Mouse (Mus musculus) ovary, adult 18-20 months (tissue): Measurements from ENCODE around the gene Gin1.
"Not testable (repeated sequence)": the region's sequence is repeated elsewhere in the genome, so short reads cannot be mapped to it uniquely, and the experiment has no call there.

ENCODE experiments used
- DNase-seq: peaks from one replicate; pipeline ENCODE4 v3.0.0; 2022; ENCODE audit warnings: low spot score, mixed read lengths

Gin1 gene

DNA sequence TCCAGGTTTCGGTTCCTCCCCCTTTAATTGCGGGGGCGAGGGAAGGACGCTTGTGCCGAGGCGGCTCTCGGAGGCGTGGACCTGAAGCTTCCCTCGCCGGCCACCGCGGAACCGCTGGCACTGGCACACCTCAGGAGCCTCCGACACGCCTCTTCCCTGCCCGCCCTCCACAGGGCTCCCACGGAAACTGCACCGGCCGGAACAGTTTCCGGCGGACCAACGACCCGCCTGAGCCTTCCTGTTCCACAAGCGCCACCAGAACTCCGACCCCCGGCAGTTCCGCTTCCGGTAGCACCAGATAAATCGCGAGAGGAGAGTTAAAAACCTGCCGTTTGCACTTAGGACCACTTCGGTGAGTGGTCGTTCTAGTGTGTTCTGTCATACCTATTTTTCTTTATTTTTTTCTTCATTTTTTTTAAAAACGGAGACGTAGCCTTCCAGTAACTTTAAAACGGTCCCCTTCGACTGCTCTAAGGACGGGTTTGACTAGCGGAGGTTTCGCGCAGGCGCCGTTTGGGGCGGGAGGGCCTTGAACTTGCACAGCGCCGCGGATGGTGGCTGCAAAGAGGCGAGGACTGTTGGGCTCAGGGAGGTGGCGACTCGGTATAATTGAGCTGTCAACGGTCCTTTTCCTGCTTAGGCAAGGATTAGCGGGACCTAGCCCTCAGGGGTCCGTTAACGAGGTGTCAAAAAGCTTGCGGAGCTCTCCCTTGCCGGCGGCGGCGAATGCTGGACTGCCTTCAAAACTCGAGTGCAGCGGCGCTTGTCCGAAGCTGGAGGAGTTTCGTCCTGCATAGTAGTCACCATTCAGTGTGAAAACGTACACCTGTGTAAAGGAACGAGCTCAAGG is at the start of gene Gin1, which contains the start of gene Ppip5k2:
Gene Gin1 (plus strand): TSS at position 269 of the 850 bp plus-strand sequence.
Gene Ppip5k2 (minus strand): TSS at position 508 of the 850 bp plus-strand sequence.
- DNase-seq, result peak; percentile 90

DNA sequence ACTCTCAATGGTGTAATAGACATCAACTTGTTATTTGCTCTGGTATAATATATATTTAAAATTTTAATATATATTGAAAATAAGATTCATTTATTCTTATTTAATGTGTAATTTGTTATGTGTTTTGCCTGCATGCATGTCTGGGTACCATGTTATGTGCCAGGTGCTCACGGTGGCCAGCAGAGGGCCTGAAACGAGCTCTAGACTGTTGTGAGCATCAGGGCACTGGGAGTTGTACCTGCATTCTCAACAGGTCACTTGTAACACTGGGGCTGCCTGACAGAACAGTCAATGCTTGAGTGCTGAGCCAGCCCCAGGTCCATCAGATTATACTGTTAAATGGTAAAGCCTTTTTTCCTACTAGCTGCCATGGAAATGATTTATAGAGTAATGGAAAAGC is 43.2 kb upstream of the Gin1 start:
- no peak for DNase-seq

DNA sequence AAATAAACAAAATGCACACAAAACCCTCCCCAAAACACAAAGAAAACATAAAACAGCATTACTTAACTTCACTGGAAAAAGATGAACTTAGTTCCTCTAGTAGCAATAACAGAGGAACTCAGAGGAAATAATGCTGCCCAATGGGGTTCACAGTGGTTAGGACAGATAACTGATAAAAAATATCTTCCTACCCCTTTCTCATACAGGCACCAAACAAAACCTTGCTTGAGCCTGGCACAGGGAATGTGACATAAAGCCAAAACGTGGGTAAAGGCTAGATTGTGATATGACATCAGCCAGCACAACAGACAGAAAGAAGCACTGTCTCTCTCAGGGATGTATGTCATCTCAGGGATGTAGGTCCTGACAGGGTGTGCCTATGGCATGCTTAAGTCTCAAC is 40.6 kb upstream of the Gin1 start:
- no peak for DNase-seq

DNA sequence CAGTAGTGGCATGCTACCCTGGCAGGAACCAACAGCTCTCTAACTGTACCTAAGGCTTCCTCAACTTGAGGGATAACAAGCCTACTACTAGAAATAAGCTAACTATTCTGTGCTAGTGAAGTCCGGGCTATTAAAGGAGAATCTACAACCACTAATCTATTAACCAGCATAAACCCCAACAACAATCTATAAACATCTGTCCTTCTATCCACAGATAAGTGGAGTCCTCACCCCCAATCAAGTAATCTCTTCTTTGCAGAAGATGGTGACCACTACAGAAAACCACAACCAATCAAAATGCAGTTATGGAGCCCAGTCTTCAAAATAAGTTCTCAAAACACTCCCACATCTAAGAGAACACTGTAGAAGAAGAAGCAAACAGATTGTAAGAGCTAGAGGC is 26.9 kb upstream of the Gin1 start:
- no peak for DNase-seq

DNA sequence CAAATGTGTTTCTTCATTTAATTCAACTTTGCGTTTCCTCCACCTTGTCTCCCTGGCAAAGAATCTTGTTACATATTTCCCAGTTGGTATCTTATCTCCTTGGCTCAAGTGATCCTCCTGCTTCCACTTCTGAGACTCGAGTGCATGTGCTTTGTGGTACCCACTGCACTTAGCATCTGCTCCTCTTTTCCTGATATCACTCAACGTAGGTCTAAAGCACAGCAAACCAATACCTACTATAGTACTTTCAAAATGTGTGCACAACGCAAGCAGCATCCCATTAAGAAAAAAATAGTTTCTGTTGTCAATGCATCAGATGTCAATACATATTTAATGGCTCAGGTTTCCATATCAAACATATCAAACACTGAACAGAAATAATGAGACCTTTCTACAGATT is 24.3 kb upstream of the Gin1 start:
- DNase-seq, result no peak

DNA sequence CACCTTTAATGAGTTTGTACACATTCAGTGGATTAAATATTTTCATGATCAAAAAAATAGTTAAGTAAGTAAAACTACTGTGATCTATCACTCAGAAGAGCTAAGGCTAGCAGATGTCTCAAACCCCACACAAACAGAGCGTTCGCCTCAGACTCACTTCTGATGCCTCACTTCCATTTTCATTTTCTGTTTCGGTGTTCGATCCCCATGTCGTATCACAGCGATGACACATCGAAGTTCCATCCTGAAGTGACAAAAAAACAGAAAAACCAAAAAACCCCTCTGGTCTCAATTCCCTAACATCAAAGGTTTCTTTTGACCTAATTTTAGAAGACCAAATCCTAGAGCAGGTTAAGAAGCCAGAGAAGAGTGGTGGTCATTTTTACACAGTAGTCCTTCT is 23.7 kb upstream of the Gin1 start:
- DNase-seq, result no peak

DNA sequence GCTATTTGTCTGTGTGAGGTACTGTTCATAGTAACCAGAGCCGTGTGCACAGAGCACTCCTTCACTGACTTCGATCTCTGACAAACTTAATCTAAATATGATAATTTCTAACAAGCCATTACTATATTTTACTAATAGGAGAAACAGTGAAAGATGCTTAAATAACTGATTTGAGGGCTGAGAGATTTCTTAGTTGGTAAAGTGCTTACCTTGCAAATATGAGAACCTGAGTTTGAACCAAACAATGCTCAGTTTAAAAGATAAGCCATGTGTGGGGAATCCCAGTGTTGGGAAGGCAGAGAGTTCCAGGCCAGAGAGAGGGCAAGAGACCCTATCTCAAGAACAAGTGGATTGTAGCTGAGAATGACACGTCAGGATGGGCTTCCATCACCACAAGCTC is 21.8 kb upstream of the Gin1 start:
- DNase-seq, result no peak

DNA sequence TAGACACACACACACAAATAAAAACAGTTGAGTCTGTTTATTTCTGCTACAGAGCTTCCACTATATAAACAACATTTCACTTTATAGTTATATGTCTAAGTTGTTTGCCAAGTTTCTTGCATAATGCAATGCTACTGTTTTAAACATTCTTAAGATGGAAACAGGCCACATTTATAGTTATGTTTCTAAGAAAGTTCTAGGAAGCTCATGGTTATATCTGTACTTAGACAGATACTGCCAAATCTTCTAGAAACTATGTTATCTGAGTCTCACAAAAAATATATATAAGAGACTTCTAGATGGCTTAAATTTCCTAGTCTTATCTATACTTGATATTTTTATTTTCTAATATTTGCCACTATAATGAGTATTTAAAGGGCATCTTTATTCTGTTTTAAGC is 16.8 kb upstream of the Gin1 start:
- DNase-seq, result no peak

DNA sequence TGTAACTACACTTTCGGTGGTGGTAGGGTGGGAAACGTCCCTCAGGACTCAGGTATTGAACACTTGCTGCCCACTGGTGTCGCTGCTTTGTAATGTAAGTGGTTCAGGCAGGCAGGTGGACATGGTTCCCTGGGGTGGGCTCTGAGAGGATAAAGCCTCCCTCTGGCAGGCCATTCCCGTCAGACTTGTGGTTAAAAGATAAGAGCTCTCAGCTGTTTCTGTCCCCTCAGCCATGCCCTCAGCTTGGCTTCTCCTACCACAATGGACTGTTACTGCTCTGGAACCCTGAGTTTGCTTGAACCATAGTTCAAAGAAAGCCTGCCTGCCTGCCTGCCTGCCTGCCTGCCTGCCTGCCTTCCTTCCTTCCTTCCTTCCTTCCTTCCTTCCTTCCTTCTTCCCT is 15.6 kb upstream of the Gin1 start:
- no peak for DNase-seq

DNA sequence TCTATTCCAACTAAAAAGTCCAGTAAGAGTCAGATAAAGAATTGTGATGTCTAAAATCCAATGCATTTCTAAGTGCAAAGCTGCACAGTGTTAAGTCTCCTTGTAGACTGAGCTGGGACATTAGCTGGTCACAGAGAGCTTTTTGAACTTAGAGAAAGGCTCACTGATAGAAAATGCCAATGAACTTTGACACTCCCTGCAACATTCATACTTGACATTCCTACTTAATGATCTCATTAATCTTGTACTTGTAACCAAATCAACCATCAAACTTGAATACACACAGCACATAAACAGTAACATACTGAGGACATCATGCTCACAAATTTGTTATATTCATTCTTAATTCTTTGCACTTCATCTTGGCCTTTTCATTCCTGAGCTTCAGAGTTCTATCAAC is 10.1 kb upstream of the Gin1 start:
- no peak for DNase-seq

DNA sequence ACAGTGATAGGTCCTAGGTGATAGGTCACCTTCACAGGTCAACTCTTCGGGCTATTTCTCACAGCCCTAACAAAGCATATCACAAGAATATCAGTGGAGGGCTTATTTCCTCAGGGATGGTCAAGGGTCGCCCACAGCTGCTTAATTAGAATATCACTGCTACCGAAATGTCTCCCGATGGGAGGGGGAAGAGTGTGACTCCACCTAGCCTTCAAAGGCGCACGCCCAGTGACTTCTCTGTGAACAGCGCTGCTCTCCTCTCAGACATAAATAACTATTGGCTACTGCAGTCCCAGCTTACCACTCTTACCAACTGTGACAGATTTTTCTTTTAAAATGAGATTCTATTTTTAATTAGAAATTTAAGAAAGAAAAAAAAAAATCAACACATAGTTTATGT is 9.4 kb upstream of the Gin1 start:
- DNase-seq, result no peak

DNA sequence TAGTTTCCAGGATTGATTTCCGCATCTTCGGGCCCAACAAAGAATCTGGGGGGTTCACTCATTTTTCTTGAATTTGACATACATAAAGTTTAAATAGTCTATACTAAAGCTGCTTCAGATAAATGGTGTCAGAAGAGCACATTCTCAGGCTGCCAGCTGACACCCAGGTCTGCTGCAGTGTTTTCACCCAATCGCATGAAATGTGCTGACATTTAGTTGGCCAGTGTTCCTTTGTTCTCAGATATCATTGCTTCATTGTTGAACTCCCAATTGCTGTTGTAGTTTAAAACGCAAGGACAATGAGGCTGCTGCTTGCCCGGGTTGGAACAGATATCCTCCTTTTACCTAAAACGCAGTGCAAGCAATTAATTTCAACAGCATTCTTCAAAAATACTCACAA is 8.5 kb upstream of the Gin1 start:
- no peak for DNase-seq

DNA sequence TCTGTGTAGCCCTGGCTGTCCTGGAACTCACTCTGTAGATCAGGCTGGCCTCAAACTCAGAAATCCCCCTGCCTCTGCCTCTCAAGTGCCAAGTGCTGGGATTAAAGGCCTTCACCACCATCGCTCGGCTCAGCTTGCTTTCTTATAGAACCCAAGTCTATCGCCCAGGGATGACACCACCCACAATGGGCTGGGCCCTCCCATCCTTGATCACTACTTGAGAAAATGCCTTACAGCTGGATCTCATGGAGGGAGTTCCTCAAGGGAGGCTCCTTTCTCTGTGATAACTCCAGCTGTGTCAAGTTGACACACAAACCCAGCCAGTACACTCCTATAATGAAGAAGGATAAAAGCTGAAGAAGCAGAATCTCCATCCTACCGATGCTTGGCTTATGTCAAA is 4.3 kb upstream of the Gin1 start:
- not testable (repeated sequence) for DNase-seq

DNA sequence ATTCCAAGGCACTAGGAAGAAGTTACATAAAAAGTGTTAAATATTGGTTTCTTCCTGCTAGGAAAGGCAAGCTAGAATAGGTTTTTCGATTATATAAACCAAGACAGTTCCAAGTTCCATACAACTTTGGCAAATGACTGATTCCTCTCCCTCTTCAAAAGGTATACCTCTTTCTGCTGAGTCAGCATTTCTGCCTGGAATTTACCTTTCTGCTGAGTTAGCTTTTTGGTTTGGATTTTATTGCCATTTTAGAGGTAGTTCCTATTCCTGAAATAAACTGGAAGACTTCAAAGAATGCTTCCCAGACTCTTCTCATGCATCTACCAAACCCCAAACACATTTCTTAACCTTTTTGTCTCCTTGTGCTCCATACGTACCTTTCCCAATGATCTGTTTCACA is 1.9 kb upstream of the Gin1 start:
- no peak for DNase-seq

DNA sequence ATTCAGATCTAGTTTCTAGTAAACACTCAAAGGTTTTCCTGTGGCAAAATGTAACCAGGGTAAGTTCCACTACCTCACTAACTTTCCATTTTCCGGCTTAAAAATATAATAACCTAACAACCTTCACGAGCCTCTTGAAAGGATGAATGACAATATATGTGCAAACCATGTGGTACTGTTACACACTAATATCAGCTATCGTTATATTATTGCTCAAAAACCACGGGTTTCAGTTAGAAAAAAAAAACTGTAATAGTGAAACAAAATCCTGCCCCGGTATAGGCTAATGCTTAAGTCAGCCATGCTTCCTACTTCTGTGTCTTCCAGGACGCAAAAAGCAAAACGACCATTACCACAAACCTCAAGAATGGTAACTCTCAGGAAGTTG is 1.1 kb upstream of the Gin1 start:
- DNase-seq, result no peak

DNA sequence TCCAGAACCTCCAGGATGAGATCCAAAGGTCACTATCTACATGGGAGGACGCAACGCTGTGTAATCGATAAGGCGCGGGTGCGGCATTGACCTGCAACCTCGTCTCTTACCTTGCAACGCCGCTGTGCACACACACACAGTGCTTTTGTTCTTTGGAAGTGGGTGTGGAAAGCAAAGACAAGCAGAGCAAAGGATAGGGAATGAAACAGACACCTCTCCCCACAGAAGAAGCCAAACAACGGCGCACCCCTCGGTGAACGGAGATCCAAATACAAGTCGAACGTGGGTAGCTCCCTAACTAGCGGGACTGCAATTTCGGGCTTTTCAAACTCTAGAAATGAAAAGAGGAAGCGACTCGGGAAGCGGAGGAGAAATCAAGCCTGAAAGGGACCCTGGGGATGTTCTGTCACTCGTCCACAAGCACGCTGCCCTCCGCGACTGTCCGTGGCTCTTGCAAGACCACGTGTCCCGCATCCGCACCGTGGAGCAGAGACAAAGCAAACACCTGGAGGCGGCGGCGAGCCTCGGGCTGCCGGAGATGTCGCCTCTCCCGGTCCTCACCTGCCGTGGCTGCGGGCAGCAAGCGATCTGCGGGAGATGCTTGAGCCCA is 573 bp upstream of the Gin1 start:
- no peak for DNase-seq

DNA sequence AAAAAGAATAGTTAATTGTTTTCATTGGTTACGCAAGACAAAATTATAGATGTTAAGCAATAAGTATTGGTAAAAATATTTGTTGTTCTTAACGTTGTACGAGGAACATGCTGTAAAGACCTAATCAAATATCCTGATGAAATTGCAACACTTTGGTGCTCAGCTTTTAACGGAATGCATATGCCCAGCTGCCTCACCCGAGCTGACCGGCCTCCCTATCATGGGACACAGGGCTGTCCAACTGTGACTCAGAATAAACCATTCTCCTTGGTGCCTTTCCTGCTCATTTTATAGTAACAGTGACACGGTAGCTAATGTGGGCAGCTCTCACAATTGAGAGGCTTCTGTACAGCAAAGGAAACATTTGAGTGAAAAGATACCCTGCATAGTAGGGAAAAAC is 1.1 kb downstream of the Gin1 start:
- DNase-seq, result no peak

DNA sequence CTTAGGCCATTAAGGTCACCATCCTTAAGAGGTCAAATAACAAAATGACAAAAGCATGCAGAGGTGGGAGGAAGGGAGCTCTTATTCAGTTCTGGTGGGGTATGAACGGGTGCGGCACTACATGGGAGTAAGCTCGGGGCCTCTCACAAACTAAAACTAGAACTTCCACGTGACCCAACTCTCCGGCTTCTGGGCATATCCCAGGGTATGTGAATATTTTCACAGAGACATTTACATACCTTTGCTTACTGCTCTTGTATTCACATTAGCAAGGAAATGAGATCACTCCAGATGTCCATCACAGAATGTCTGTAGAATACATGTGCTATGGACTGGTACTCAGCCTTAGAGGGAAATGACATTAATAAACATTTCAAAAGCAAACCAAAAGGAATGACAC is 1.8 kb downstream of the Gin1 start:
- no peak for DNase-seq

DNA sequence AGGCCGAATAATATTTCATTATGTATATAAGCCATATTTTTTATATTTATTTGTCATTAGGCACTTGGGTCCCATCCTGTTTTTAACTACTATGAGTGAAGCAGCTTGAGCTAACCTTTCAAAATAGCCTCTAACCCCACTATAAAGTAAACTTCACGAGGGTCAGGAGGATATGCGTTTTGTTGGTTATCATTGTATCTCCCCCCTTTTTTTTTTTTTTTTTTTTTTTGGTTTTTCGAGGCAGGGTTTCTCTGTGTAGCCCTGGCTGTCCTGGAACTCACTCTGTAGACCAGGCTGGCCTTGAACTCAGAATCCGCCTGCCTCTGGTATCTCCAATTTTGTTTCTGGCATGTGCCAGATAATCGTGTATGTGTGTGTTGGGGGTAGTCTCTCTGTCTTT is 3.4 kb downstream of the Gin1 start:
- no peak for DNase-seq

DNA sequence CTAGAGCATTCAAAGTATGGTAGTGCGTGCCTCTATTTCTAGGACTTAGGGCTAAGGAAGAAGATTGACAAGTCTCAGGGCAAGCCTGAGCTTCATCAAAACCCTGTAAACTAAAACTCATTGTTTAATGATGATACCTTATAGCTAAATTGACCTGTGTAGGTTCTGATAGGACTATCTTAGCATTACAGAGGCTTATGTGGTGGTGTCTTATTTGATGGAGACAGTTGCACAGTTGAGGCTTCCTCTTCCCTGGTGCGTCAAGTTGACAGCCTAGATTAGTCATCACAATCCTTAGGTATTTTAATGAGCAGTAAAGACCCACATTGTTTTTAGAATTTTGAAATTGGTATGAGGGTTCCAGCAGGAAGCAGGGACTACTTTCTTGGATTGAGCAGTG is 4.0 kb downstream of the Gin1 start:
- no peak for DNase-seq

DNA sequence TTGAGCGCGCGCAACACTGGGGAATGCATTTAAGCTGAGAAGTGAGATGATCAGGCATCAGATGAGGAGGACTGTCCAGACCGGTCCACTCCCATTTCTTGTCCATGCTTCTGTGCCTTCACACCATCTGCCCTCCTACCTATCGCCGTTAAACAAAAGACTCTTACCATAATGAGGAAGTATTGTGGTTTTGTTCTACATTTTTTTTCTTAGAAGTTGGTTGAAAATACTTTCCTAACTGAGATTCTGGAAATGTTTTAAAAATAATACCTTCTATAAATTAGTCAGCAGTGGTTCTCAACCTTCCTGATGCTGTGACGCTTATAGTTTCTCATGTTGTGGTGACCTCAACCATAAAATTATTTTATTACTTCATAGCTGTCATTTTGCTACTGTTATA is 11.7 kb downstream of the Gin1 start:
- no peak for DNase-seq

DNA sequence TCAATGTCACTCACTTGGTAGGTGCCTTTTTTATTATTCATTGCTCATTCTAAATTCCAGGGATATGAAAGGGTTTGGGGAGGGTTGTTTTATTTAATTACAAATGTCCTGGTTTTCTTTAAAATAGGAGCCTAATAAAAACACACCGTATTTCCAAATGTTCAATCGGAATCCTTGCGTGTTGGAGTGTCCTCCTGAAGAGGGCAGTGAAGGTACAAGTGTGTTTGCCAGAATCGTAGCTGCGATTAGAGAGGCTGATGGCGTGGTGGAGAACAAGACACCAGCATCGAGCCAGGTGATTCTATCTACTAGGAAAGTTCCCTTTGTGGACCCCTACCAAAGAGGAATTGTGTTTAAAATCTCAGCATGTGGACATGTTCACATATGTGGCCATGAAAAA is 15.0 kb downstream of the Gin1 start:
- DNase-seq, result no peak

DNA sequence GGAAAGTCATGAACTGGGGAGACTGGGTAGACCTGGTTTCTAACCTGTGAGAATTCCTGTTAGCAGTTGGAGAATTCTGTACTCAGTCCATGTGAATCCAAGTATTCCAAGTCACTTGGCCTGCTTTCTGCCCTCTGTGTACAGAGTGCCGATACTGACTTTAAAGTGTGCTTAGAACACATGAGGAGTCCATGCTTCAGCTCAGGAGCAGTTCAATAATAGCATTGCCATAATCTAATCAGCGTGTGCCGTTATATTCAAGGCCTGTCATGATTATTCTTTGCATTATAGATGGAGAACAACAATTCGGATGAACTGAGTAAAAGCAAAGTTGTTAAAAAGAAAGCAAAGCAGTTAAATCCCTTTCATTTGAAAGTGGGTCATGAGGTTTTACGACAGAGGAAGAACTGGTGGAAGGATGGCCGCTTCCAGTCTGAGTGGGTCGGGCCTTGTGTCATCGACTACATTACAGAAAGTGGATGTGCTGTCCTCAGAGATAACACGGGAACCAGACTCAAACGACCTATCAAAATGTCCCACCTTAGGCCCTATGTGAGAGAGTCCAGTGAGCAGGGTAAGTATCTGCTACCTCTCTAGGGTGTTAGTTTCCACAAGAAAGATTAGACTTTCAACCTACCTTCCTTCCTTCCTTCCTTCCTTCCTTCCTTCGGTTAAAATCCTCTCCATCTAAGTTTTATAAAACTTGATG is 15.9 kb downstream of the Gin1 start:
- no peak for DNase-seq
